Mouse (Mus musculus) embryonic facial prominence, embryonic 10.5 days (tissue): Measurements from ENCODE around the gene Mark4. TPM values are rescaled to one million over a fixed set of nuclear protein-coding genes. Genes with fewer than 3 reads are reported as not detected.
A peak's percentile ranks its signal among the peaks of the same experiment; 100 is the strongest.

Experiments used
- DNase-seq: peaks from one replicate; pipeline ENCODE4 v3.0.0-alpha.2; 2017; ENCODE audit warnings: low spot score
- H3K27ac ChIP-seq: fragments of 300-500 bp; sonication (generic); replicated peaks from 2 replicates; pipeline ENCODE4 v1.5.1; 2016; ENCODE audit warnings: mild to moderate bottlenecking
- H3K27me3 ChIP-seq: fragments of 300-500 bp; sonication (generic); replicated peaks from 2 replicates; pipeline ENCODE4 v1.6.1; 2016; ENCODE audit warnings: low read depth, mild to moderate bottlenecking; ENCODE audit not compliant: poor library complexity, severe bottlenecking
- H3K36me3 ChIP-seq: fragments of 300-500 bp; sonication (generic); replicated peaks from 2 replicates; pipeline ENCODE4 v1.6.1; 2016; ENCODE audit warnings: mild to moderate bottlenecking, moderate library complexity
- H3K4me1 ChIP-seq: fragments of 300-500 bp; sonication (generic); 2 replicates; pipeline ENCODE4 v1.6.1; 2016
- H3K4me3 ChIP-seq: fragments of 300-500 bp; sonication (generic); 2 replicates; pipeline ENCODE4 v1.5.1; 2016; ENCODE audit warnings: mild to moderate bottlenecking, moderate library complexity
- H3K9me3 ChIP-seq: fragments of 300-500 bp; sonication (generic); 2 replicates; pipeline ENCODE4 v1.6.1; 2016; ENCODE audit warnings: mild to moderate bottlenecking
- WGBS: fragments of 180-500 bp; shearing (Covaris S2); methylation state at CpG from one replicate; pipeline ENCODE4 v1.1.7; 2016; 5-methylcytosine and 5-hydroxymethylcytosine counted together
- polyA plus RNA-seq: library from polyadenylated mRNA; unstranded; fragments of >200 nt; fragmentation: Nextera tagmentation; extraction: Ambion mirVana; gene quantifications from 2 replicates; pipeline ENCODE4 v1.2.1, GENCODE M21; 2016

Mark4 gene
- 7.1 and 8.0 TPM in 2 replicates for polyA plus RNA-seq

GRCm38 (mm10) chr7:19458591-19459111 is at the start of gene Mark4:
Mark4 (minus strand) TSS chr7:19458821.
- Histone ChIP-seq H3K27ac (peak within 1 kb of the TSS; percentile 94), H3K9me3 (no peaks in the 10 kb centered on the region), H3K27me3 (peaks cover 9% of the 10 kb centered on the region), H3K4me3 (peak within 1 kb of the TSS; percentile 99), H3K4me1 (peaks cover 48% of the 10 kb centered on the region), H3K36me3 (peaks cover 33% of the 10 kb centered on the region)
- peak; percentile 93 for DNase-seq
- 1% methylated on average over 36 of the region's 42 CpGs for WGBS

GRCm38 (mm10) chr7:19507612-19507981 is 49.0 kb upstream of the Mark4 start:
- no peak for DNase-seq
- peak overlapping the region; percentile 80 for H3K4me3 ChIP-seq
- H3K36me3 ChIP-seq: peaks cover 9% of the 10 kb centered on the region; the same call in 1 of the 2 replicates
- 5% methylated on average over 18 of the region's 18 CpGs for WGBS
- peak overlapping the region; percentile 93 for H3K27ac ChIP-seq
- no peaks in the 10 kb centered on the region for H3K27me3 ChIP-seq
- H3K9me3 ChIP-seq: no peaks in the 10 kb centered on the region
- peaks cover 26% of the 10 kb centered on the region for H3K4me1 ChIP-seq

GRCm38 (mm10) chr7:19506969-19507611 is 48.5 kb upstream of the Mark4 start:
- H3K4me3 ChIP-seq: peak overlapping the region; percentile 80
- H3K36me3 ChIP-seq: peaks cover 9% of the 10 kb centered on the region; the same call in 1 of the 2 replicates
- H3K4me1 ChIP-seq: peaks cover 26% of the 10 kb centered on the region
- under 1% methylated on average over 71 of the region's 71 CpGs for WGBS
- peak overlapping the region; percentile 93 for H3K27ac ChIP-seq
- no peaks in the 10 kb centered on the region for H3K9me3 ChIP-seq
- H3K27me3 ChIP-seq: no peaks in the 10 kb centered on the region
- peak; percentile 87 for DNase-seq

DNA sequence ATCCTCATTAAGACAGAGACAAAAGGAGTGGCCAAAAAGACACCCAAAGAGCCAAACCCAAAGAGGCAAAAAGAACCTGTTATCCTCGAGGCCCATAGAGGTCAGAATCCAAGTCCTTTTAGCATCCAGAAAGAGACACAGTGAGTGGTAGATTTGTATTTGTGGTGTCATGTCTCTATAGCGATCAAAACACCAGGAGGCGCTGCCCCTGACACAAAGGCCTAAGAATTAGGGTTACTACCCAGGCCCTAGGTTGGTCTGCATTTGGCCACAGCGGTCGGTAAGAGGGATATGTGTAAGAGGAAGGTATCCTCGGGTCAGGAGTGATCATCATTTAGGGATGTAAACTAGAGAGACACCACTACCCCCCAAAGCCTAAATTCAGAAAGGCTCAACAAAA is 47.7 kb upstream of the Mark4 start:
- Histone ChIP-seq H3K27me3 (no peaks in the 10 kb centered on the region), H3K27ac (0 out of 2 replicates have a peak overlapping the region, but pooled peaks have one; percentile 93), H3K9me3 (no peaks in the 10 kb centered on the region), H3K36me3 (peaks cover 6% of the 10 kb centered on the region; the same call in 1 of the 2 replicates), H3K4me1 (peaks cover 26% of the 10 kb centered on the region), H3K4me3 (peak overlapping the region; percentile 80)
- 28% methylated on average over 6 of the region's 6 CpGs for WGBS
- DNase-seq: no peak

- Histone ChIP-seq H3K4me1 (peaks cover 20% of the 10 kb centered on the region), H3K36me3 (no peaks in the 10 kb centered on the region), H3K9me3 (no peaks in the 10 kb centered on the region), H3K27ac (no peak overlapping the region), H3K4me3 (no peak overlapping the region), H3K27me3 (no peaks in the 10 kb centered on the region)
- 38% methylated on average over 5 of the region's 5 CpGs for WGBS
- peak; percentile 63 for DNase-seq
Observed at GRCm38 (mm10) chr7:19503481-19504068, 45.0 kb upstream of the Mark4 start.

GRCm38 (mm10) chr7:19501658-19502057 is 43.0 kb upstream of the Mark4 start:
- Histone ChIP-seq H3K9me3 (no peaks in the 10 kb centered on the region), H3K4me3 (no peak overlapping the region), H3K36me3 (no peaks in the 10 kb centered on the region), H3K27ac (no peak overlapping the region), H3K4me1 (peaks cover 7% of the 10 kb centered on the region), H3K27me3 (no peaks in the 10 kb centered on the region)
- DNase-seq: no peak
- WGBS: 69% methylated on average over 4 of the region's 4 CpGs

GRCm38 (mm10) chr7:19500420-19501363 is 42.1 kb upstream of the Mark4 start:
- peaks cover 8% of the 10 kb centered on the region for H3K4me1 ChIP-seq
- no peaks in the 10 kb centered on the region for H3K27me3 ChIP-seq
- H3K27ac ChIP-seq: no peak overlapping the region
- H3K9me3 ChIP-seq: no peaks in the 10 kb centered on the region
- H3K4me3 ChIP-seq: no peak overlapping the region
- H3K36me3 ChIP-seq: no peaks in the 10 kb centered on the region
- 71% methylated on average over 12 of the region's 12 CpGs for WGBS
- DNase-seq: no peak

- Histone ChIP-seq H3K4me1 (peaks cover 10% of the 10 kb centered on the region), H3K36me3 (no peaks in the 10 kb centered on the region), H3K27ac (no peak overlapping the region), H3K27me3 (peaks cover 6% of the 10 kb centered on the region), H3K4me3 (no peak overlapping the region), H3K9me3 (no peaks in the 10 kb centered on the region)
- 65% methylated on average over 4 of the region's 4 CpGs for WGBS
- no peak for DNase-seq
Observed at GRCm38 (mm10) chr7:19498326-19498725, 39.7 kb upstream of the Mark4 start.

GRCm38 (mm10) chr7:19496214-19496555 is 37.6 kb upstream of the Mark4 start:
- no peak for DNase-seq
- Histone ChIP-seq H3K4me3 (no peak overlapping the region), H3K9me3 (no peaks in the 10 kb centered on the region), H3K27me3 (peaks cover 27% of the 10 kb centered on the region), H3K4me1 (peaks cover 17% of the 10 kb centered on the region), H3K36me3 (no peaks in the 10 kb centered on the region), H3K27ac (no peak overlapping the region)
- WGBS: 49% methylated on average over 5 of the region's 5 CpGs

- no peak for DNase-seq
- 54% methylated on average over 20 of the region's 20 CpGs for WGBS
- H3K27me3 ChIP-seq: peaks cover 32% of the 10 kb centered on the region
Observed at GRCm38 (mm10) chr7:19495521-19496213, 37.0 kb upstream of the Mark4 start.

GRCm38 (mm10) chr7:19494751-19495474 is 36.3 kb upstream of the Mark4 start:
- no peaks in the 10 kb centered on the region for H3K36me3 ChIP-seq
- H3K9me3 ChIP-seq: no peaks in the 10 kb centered on the region
- H3K27me3 ChIP-seq: peaks cover 40% of the 10 kb centered on the region
- no peak overlapping the region for H3K27ac ChIP-seq
- H3K4me1 ChIP-seq: peaks cover 17% of the 10 kb centered on the region
- H3K4me3 ChIP-seq: no peak overlapping the region
- DNase-seq: no peak
- WGBS: 88% methylated on average over 25 of the region's 25 CpGs

More at GRCm38 (mm10) chr7:19495521-19496213, 37.0 kb upstream of the Mark4 start:
- Histone ChIP-seq H3K27ac (no peak overlapping the region), H3K4me3 (no peak overlapping the region), H3K9me3 (no peaks in the 10 kb centered on the region), H3K4me1 (peaks cover 17% of the 10 kb centered on the region), H3K36me3 (no peaks in the 10 kb centered on the region)
